Comparison of ENCODE assay signal across 25 mouse cellular contexts in genomic region chr6:87808521-87808920, GRCm38 (mm10). TPM values are rescaled to one million over a fixed set of nuclear protein-coding genes. Genes with fewer than 3 reads are reported as not detected.
A peak's percentile ranks its signal among the peaks of the same experiment; 100 is the strongest.
DNase-seq lines count a peak whose midpoint lies in the region; ATAC-seq and TF ChIP-seq lines count a peak whose summit lies in the region.
"Had no signal": no experiment of that assay in that cellular context is flagged by ENCODE, and none has a peak within 500 bp of the region (broad histone marks: within the 10 kb centered on the region; RNA-seq: fewer than 3 reads in every experiment).

No protein-coding gene starts in this region.

- ATAC-seq in kidney, embryonic 15.5 days (replicated peaks; ENCODE audit: low FRiP score), result no peak
- ATAC-seq in liver, embryonic 13.5 days (ENCODE audit: low read depth), result no peak
- ATAC-seq: forebrain, postnatal 0 days; lung, postnatal 0 days; midbrain, embryonic 15.5 days had no signal

- 37% methylated on average over 3 of the region's 3 CpGs for WGBS in kidney, adult 2 months
- 77% methylated on average over 3 of the region's 3 CpGs for WGBS in kidney, embryonic 15.5 days
- 70% methylated on average over 3 of the region's 3 CpGs for WGBS in spleen, adult 2 months
- WGBS in liver, embryonic 13.5 days (ENCODE audit: insufficient replicate concordance), result 57% methylated on average over 3 of the region's 3 CpGs
- 18% methylated on average over 3 of the region's 3 CpGs for WGBS in small intestine, adult 2 months

- no peak overlapping the region for H3K4me3 ChIP-seq in kidney, adult 2 months (ENCODE audit: insufficient read depth, low read depth, low read length)
- H3K4me3 ChIP-seq in kidney, embryonic 15.5 days (replicated peaks), result no peak overlapping the region
- H3K4me3 ChIP-seq in spleen, adult 2 months (ENCODE audit: extremely low read depth, insufficient read depth, insufficient read length), result peak overlapping the region; percentile 16; the same call in 1 of the 2 replicates
- peak overlapping the region; percentile 94 for H3K4me3 ChIP-seq in liver, embryonic 13.5 days (replicated peaks)
- peak overlapping the region; percentile 12; the same call in 1 of the 2 replicates for H3K4me3 ChIP-seq in small intestine, adult 2 months (ENCODE audit: low read depth, low read length)
- H3K4me3 ChIP-seq: embryonic facial prominence, embryonic 12.5 days; heart, embryonic 12.5 days; hindbrain, embryonic 15.5 days; limb, embryonic 13.5 days; midbrain, embryonic 15.5 days; neural tube, embryonic 15.5 days had no signal

- no peak overlapping the region for H3K9ac ChIP-seq in kidney, embryonic 15.5 days
- H3K9ac ChIP-seq in liver, embryonic 13.5 days, result peak overlapping the region; percentile 99
- H3K9ac ChIP-seq: embryonic facial prominence, embryonic 12.5 days; forebrain, postnatal 0 days; heart, embryonic 12.5 days; hindbrain, embryonic 15.5 days; limb, embryonic 13.5 days; midbrain, embryonic 15.5 days; neural tube, embryonic 15.5 days had no signal

- no peak for TF ChIP-seq POLR2A in kidney, adult 2 months (IDR thresholded peaks at IDR 0.05; ENCODE audit: low read depth, low read length)
- no peak for TF ChIP-seq POLR2A in spleen, adult 2 months (IDR thresholded peaks at IDR 0.05; ENCODE audit: low read depth, low read length)
- no peak for TF ChIP-seq POLR2A in small intestine, adult 2 months (IDR thresholded peaks at IDR 0.05; ENCODE audit: low read depth, low read length)

- DNase-seq in kidney, adult 2 months, result peak; percentile 60
- no peak for DNase-seq in spleen, adult 2 months (ENCODE audit: low read depth in 1 of 2, low spot score in 2 of 2)
- no peak for DNase-seq in spleen, postnatal 36 days (ENCODE audit: low spot score in 2 of 2)
- DNase-seq in liver, embryonic 13.5 days, result no peak
- DNase-seq in testis, postnatal 14 days (ENCODE audit: low spot score), result no peak
- no peak for DNase-seq in gastrocnemius, postnatal 4 days (ENCODE audit: low spot score in 2 of 2)
- DNase-seq: adrenal gland, postnatal 10 days; cerebellum, adult 9-11 months; forebrain, postnatal 0 days; heart, postnatal 36 days; kidney, adult 11 months; kidney, postnatal 4 days; right cerebral cortex, postnatal 4 days; thymus, adult 18-20 months; thymus, postnatal 4 days had no signal

- peak overlapping the region; percentile 2; the same call in 1 of the 2 replicates for H3K27ac ChIP-seq in kidney, adult 2 months (ENCODE audit: insufficient read depth, low read depth, low read length)
- H3K27ac ChIP-seq in kidney, embryonic 15.5 days, result no peak overlapping the region
- H3K27ac ChIP-seq in spleen, adult 2 months (ENCODE audit: insufficient read depth, low read length), result peak overlapping the region; percentile 65
- peak overlapping the region; percentile 98 for H3K27ac ChIP-seq in liver, embryonic 13.5 days
- peak overlapping the region; percentile 92 for H3K27ac ChIP-seq in small intestine, adult 2 months (ENCODE audit: insufficient read depth, low read depth, low read length)
- H3K27ac ChIP-seq: embryonic facial prominence, embryonic 12.5 days; hindbrain, embryonic 15.5 days; limb, embryonic 13.5 days; midbrain, embryonic 15.5 days; neural tube, embryonic 15.5 days had no signal

- no peak for TF ChIP-seq CTCF in kidney, adult 2 months (conservative IDR thresholded peaks at IDR 0.05; ENCODE audit: insufficient read depth, insufficient read length, low read depth, low read length)
- no peak for TF ChIP-seq CTCF in spleen, adult 2 months (IDR thresholded peaks at IDR 0.05; ENCODE audit: extremely low read depth, insufficient read depth, insufficient read length, insufficient replicate concordance)
- no peak for TF ChIP-seq CTCF in small intestine, adult 2 months (IDR thresholded peaks at IDR 0.05; ENCODE audit: extremely low read depth, insufficient read length, insufficient replicate concordance, low read depth, low read length)

- H3K36me3 ChIP-seq in kidney, adult 2 months (ENCODE audit: control insufficient read depth, insufficient read depth, low read length), result no peaks in the 10 kb centered on the region
- no peaks in the 10 kb centered on the region for H3K36me3 ChIP-seq in kidney, embryonic 15.5 days
- H3K36me3 ChIP-seq in spleen, adult 2 months (ENCODE audit: control insufficient read depth, insufficient read depth, low read length), result peaks cover 3% of the 10 kb centered on the region; the same call in 1 of the 2 replicates
- peaks cover 39% of the 10 kb centered on the region for H3K36me3 ChIP-seq in liver, embryonic 13.5 days
- H3K36me3 ChIP-seq in small intestine, adult 2 months (ENCODE audit: control insufficient read depth, insufficient read depth, low read length), result peaks cover 13% of the 10 kb centered on the region
- H3K36me3 ChIP-seq: heart, embryonic 12.5 days; midbrain, embryonic 15.5 days had no signal

- no peaks in the 10 kb centered on the region for H3K9me3 ChIP-seq in kidney, embryonic 15.5 days (replicated peaks)
- H3K9me3 ChIP-seq in liver, embryonic 13.5 days (replicated peaks), result no peaks in the 10 kb centered on the region
- H3K9me3 ChIP-seq: embryonic facial prominence, embryonic 12.5 days; heart, embryonic 12.5 days; hindbrain, embryonic 15.5 days; limb, embryonic 13.5 days; midbrain, embryonic 15.5 days; neural tube, embryonic 15.5 days had no signal

- peaks cover 16% of the 10 kb centered on the region for H3K4me1 ChIP-seq in kidney, adult 2 months (ENCODE audit: control insufficient read depth, insufficient read depth, low read length)
- peaks cover 37% of the 10 kb centered on the region for H3K4me1 ChIP-seq in kidney, embryonic 15.5 days
- peaks cover 16% of the 10 kb centered on the region for H3K4me1 ChIP-seq in spleen, adult 2 months (ENCODE audit: control insufficient read depth, insufficient read depth, insufficient read length)
- peaks cover 82% of the 10 kb centered on the region for H3K4me1 ChIP-seq in liver, embryonic 13.5 days (replicated peaks)
- H3K4me1 ChIP-seq in small intestine, adult 2 months (ENCODE audit: control insufficient read depth, insufficient read depth, insufficient read length, low read length), result peaks cover 22% of the 10 kb centered on the region

- no peak overlapping the region for H3K4me2 ChIP-seq in kidney, embryonic 15.5 days
- peak overlapping the region; percentile 85 for H3K4me2 ChIP-seq in liver, embryonic 13.5 days
- H3K4me2 ChIP-seq: embryonic facial prominence, embryonic 12.5 days; heart, embryonic 12.5 days; hindbrain, embryonic 15.5 days; limb, embryonic 13.5 days; midbrain, embryonic 15.5 days; neural tube, embryonic 15.5 days had no signal

- no peaks in the 10 kb centered on the region for H3K27me3 ChIP-seq in kidney, adult 2 months (replicated peaks; ENCODE audit: control insufficient read depth, insufficient read depth, low read length)
- no peaks in the 10 kb centered on the region for H3K27me3 ChIP-seq in kidney, embryonic 15.5 days
- no peaks in the 10 kb centered on the region for H3K27me3 ChIP-seq in spleen, adult 2 months (ENCODE audit: control insufficient read depth, insufficient read depth, low read length)
- no peaks in the 10 kb centered on the region for H3K27me3 ChIP-seq in liver, embryonic 13.5 days
- H3K27me3 ChIP-seq in small intestine, adult 2 months (ENCODE audit: control insufficient read depth, insufficient read depth, low read length), result no peaks in the 10 kb centered on the region
- H3K27me3 ChIP-seq: embryonic facial prominence, embryonic 12.5 days; heart, embryonic 12.5 days; hindbrain, embryonic 15.5 days; limb, embryonic 13.5 days; midbrain, embryonic 15.5 days; neural tube, embryonic 15.5 days had no signal

RNA-seq across cellular contexts. Expression of gene Rab43, which starts 3.4 kb away (rescaled TPM):
- 49.5 and 52.0 TPM in 2 replicates for polyA plus RNA-seq in kidney, adult 2 months (2012; rRNA removed)
- 12.6 and 12.7 TPM in 2 replicates for polyA plus RNA-seq in kidney, embryonic 15.5 days (2015; fragmentation: Nextera tagmentation; extraction: Ambion mirVana)
- 102 and 110 TPM in 2 replicates for polyA plus RNA-seq in spleen, adult 2 months (2012; rRNA removed)
- polyA plus RNA-seq in liver, embryonic 13.5 days (2015; fragmentation: Nextera tagmentation; extraction: Ambion mirVana), result 20.6 and 24.1 TPM in 2 replicates
- polyA plus RNA-seq in small intestine, adult 2 months (2012; rRNA removed), result 47.2 and 58.4 TPM in 2 replicates
- total RNA-seq in gastrocnemius, postnatal 4 days (2021), result 10 to 100 TPM; 21.4 to 25.1 TPM

RNA-seq across cellular contexts. Expression of gene Gm45140, which starts 27.1 kb away (rescaled TPM):
- polyA plus RNA-seq in kidney, adult 2 months (2012; rRNA removed), result 0.53 and 0.77 TPM in 2 replicates
- polyA plus RNA-seq in kidney, embryonic 15.5 days (2015; fragmentation: Nextera tagmentation; extraction: Ambion mirVana), result 2.3 and 3.9 TPM in 2 replicates
- 0.73 and 1.3 TPM in 2 replicates for polyA plus RNA-seq in spleen, adult 2 months (2012; rRNA removed)
- 3.5 and 5.8 TPM in 2 replicates for polyA plus RNA-seq in liver, embryonic 13.5 days (2015; fragmentation: Nextera tagmentation; extraction: Ambion mirVana)
- 0.34 and 0.47 TPM in 2 replicates for polyA plus RNA-seq in small intestine, adult 2 months (2012; rRNA removed)
- 1 to 10 TPM; 4.1 to 4.2 TPM for total RNA-seq in gastrocnemius, postnatal 4 days (2021)

RNA-seq across cellular contexts. Expression of gene Isy1, which starts 30.1 kb away (rescaled TPM):
- 14.1 and 18.4 TPM in 2 replicates for polyA plus RNA-seq in kidney, adult 2 months (2012; rRNA removed)
- 57.3 and 62.9 TPM in 2 replicates for polyA plus RNA-seq in kidney, embryonic 15.5 days (2015; fragmentation: Nextera tagmentation; extraction: Ambion mirVana)
- 17.8 and 31.4 TPM in 2 replicates for polyA plus RNA-seq in spleen, adult 2 months (2012; rRNA removed)
- polyA plus RNA-seq in liver, embryonic 13.5 days (2015; fragmentation: Nextera tagmentation; extraction: Ambion mirVana), result 51.5 and 63.6 TPM in 2 replicates
- polyA plus RNA-seq in small intestine, adult 2 months (2012; rRNA removed), result 2.2 and 6.7 TPM in 2 replicates
- total RNA-seq in gastrocnemius, postnatal 4 days (2021), result 10 to 100 TPM; 25.1 to 28.0 TPM

RNA-seq across cellular contexts. Expression of gene Gp9, which starts 30.6 kb away (rescaled TPM):
- 0.66 and 1.1 TPM in 2 replicates for polyA plus RNA-seq in kidney, adult 2 months (2012; rRNA removed)
- 1.9 and 2.0 TPM in 2 replicates for polyA plus RNA-seq in kidney, embryonic 15.5 days (2015; fragmentation: Nextera tagmentation; extraction: Ambion mirVana)
- polyA plus RNA-seq in spleen, adult 2 months (2012; rRNA removed), result 70.5 and 104 TPM in 2 replicates
- 32.7 and 35.6 TPM in 2 replicates for polyA plus RNA-seq in liver, embryonic 13.5 days (2015; fragmentation: Nextera tagmentation; extraction: Ambion mirVana)
- 1.7 TPM in 1 of 2 replicates, not detected in the other for polyA plus RNA-seq in small intestine, adult 2 months (2012; rRNA removed)
- under 1 TPM in 1 of 2 experiments, not detected in 1; 0.32 TPM for total RNA-seq in gastrocnemius, postnatal 4 days (2021)
- total RNA-seq: granulocyte monocyte progenitor cell, adult 5-6 weeks had no signal

RNA-seq across cellular contexts. Expression of gene Cnbp, which starts 42.4 kb away (rescaled TPM):
- polyA plus RNA-seq in kidney, adult 2 months (2012; rRNA removed), result 175 and 184 TPM in 2 replicates
- 1,107 and 1,171 TPM in 2 replicates for polyA plus RNA-seq in kidney, embryonic 15.5 days (2015; fragmentation: Nextera tagmentation; extraction: Ambion mirVana)
- 123 and 129 TPM in 2 replicates for polyA plus RNA-seq in spleen, adult 2 months (2012; rRNA removed)
- polyA plus RNA-seq in liver, embryonic 13.5 days (2015; fragmentation: Nextera tagmentation; extraction: Ambion mirVana), result 786 and 880 TPM in 2 replicates
- polyA plus RNA-seq in small intestine, adult 2 months (2012; rRNA removed), result 63.8 and 77.3 TPM in 2 replicates
- total RNA-seq in gastrocnemius, postnatal 4 days (2021), result 100 to 1,000 TPM; 469 to 478 TPM

Comparison
In these comparisons a context has a peak if more than half of its experiments do, and no peak if none do; other contexts are left out.
1. H3K4me3 ChIP-seq: peak in spleen, adult 2 months (single experiment), liver, embryonic 13.5 days (single experiment) and small intestine, adult 2 months (single experiment); none in kidney, adult 2 months (single experiment) and kidney, embryonic 15.5 days (single experiment).